Mouse (Mus musculus): ENCODE data around the gene Grm8.

- TF ChIP-seq CTCF (IDR thresholded peaks at IDR 0.05; ENCODE audit: extremely low read depth, insufficient read depth, insufficient read length, insufficient replicate concordance) (no peak), POLR2A (IDR thresholded peaks at IDR 0.05; ENCODE audit: low read depth, low read length) (no peak)
Measured at GRCm38 (mm10) chr6:27317422-27317821, 817.6 kb downstream of the Grm8 start.

Data from spleen, adult 2 months (tissue).